Mouse (Mus musculus) kidney, adult 2 months (tissue): ENCODE data around the gene Wdr61.

Experiments used
- CTCF ChIP-seq: fragments of 200-500 bp; conservative IDR thresholded peaks from 2 replicates; pipeline ENCODE4 v1.5.1; 2011; ENCODE audit warnings: low read depth, mild to moderate bottlenecking, control low read depth, low read length, moderate library complexity, mixed read lengths; ENCODE audit not compliant: insufficient read depth, insufficient read length
- POLR2A ChIP-seq: fragments of 200-500 bp; IDR thresholded peaks from one replicate; pipeline ENCODE4 v1.6.1; 2011; ENCODE audit warnings: low read depth, low read length, control low read depth

DNA sequence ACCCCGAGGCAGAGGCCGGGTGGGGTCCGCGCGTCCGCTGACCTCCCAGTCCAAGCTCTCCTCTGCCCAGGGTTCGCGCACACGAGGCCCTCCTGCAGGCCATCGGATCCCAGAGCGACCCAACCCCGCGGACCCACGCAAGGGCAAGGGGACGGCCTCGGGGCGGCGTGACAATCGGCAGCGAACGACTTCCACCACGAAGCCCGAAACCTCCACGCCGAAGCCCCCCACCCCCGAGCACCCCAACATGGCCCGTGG, 35.3 kb downstream of the Wdr61 start:
- TF ChIP-seq POLR2A (no peak), CTCF (no peak)
